Mouse (Mus musculus) MEL (cell line): ENCODE data around the gene Abtb1. TPM values are rescaled to one million over a fixed set of nuclear protein-coding genes. Genes with fewer than 3 reads are reported as not detected.

Source experiments
- DNase-seq: peaks from one replicate; pipeline ENCODE4 v3.0.0; 2011; ENCODE audit warnings: low read depth, low spot score
- H3K27ac ChIP-seq: 2 replicates; pipeline ENCODE4 v1.5.1; 2012; ENCODE audit warnings: low read depth, mild to moderate bottlenecking, control low read depth, low read length, moderate library complexity; ENCODE audit not compliant: control insufficient read depth
- H3K27me3 ChIP-seq, 2 experiments: fragments of 150-350 bp in 1 of 2; sonication (generic) in 1 of 2; 2 replicates each; pipeline ENCODE4 v1.6.1; 2012; ENCODE audit warnings: low read length in 2 of 2, mild to moderate bottlenecking in 2 of 2, improper control_type of control experiment in 1 of 2, moderate library complexity in 1 of 2; ENCODE audit not compliant: insufficient read depth in 2 of 2, control insufficient read depth in 1 of 2
- H3K36me3 ChIP-seq, 2 experiments: 2 replicates each; pipeline ENCODE4 v1.6.1; 2012 to 2014; ENCODE audit warnings: low read length in 2 of 2, improper control_type of control experiment in 1 of 2, inconsistent platforms in 1 of 2, mild to moderate bottlenecking in 1 of 2; ENCODE audit not compliant: insufficient read depth in 2 of 2, control insufficient read depth in 1 of 2
- H3K4me1 ChIP-seq, 2 experiments: fragments of 150-350 bp in 1 of 2; sonication (generic) in 1 of 2; 2 replicates each; pipeline ENCODE4 v1.6.1; 2012; ENCODE audit warnings: low read length in 2 of 2, improper control_type of control experiment in 1 of 2, mild to moderate bottlenecking in 1 of 2; ENCODE audit not compliant: insufficient read depth in 2 of 2, control insufficient read depth in 1 of 2
- H3K4me3 ChIP-seq, 2 experiments: fragments of 150-350 bp in 1 of 2; sonication (generic) in 1 of 2; 2 replicates each; pipeline ENCODE4 v1.5.1; 2012; ENCODE audit warnings: low read depth in 2 of 2, low read length in 2 of 2, mild to moderate bottlenecking in 2 of 2, moderate library complexity in 2 of 2, control low read depth in 1 of 2, improper control_type of control experiment in 1 of 2; ENCODE audit not compliant: control insufficient read depth in 1 of 2, insufficient read depth in 1 of 2
- H3K79me2 ChIP-seq: 2 replicates; pipeline ENCODE4 v1.6.1; 2012; ENCODE audit warnings: mild to moderate bottlenecking, low read length, moderate library complexity; ENCODE audit not compliant: control insufficient read depth, poor library complexity, insufficient read depth
- H3K9ac ChIP-seq: 2 replicates; pipeline ENCODE4 v1.6.1; 2012; ENCODE audit warnings: low read depth, mild to moderate bottlenecking, control low read depth, low read length, moderate library complexity; ENCODE audit not compliant: control insufficient read depth, poor library complexity, severe bottlenecking
- H3K9me3 ChIP-seq: fragments of 150-350 bp; sonication (generic); replicated peaks from 2 replicates; pipeline ENCODE4 v1.6.1; 2012; ENCODE audit warnings: mild to moderate bottlenecking, low read length, improper control_type of control experiment, moderate library complexity; ENCODE audit not compliant: insufficient read depth
- BHLHE40 ChIP-seq: IDR thresholded peaks from 2 replicates; pipeline ENCODE4 v1.6.1; 2012; ENCODE audit warnings: low read depth, mild to moderate bottlenecking, inconsistent platforms, low read length, improper control_type of control experiment, borderline replicate concordance
- CTCF ChIP-seq, 3 experiments: IDR thresholded peaks in 2 of 3; conservative IDR thresholded peaks in 1 of 3; 2 replicates each; pipeline ENCODE4 v1.5.1; 2011 to 2012; ENCODE audit warnings: low read length in 3 of 3, low read depth in 2 of 3, mild to moderate bottlenecking in 2 of 3, improper control_type of control experiment in 1 of 3, inconsistent platforms in 1 of 3, mixed read lengths in 1 of 3, moderate library complexity in 1 of 3; ENCODE audit not compliant: control insufficient read depth in 1 of 3, insufficient read depth in 1 of 3, poor library complexity in 1 of 3, severe bottlenecking in 1 of 3
- EP300 ChIP-seq, 2 experiments: IDR thresholded peaks; 2 replicates each; pipeline ENCODE4 v1.6.1; 2011; ENCODE audit warnings: improper control_type of control experiment in 2 of 2, low read length in 2 of 2, low read depth in 1 of 2, mild to moderate bottlenecking in 1 of 2
- GABPA ChIP-seq: IDR thresholded peaks from 2 replicates; pipeline ENCODE4 v1.6.1; 2012; ENCODE audit warnings: low read depth, mild to moderate bottlenecking, inconsistent platforms, low read length, improper control_type of control experiment, moderate library complexity
- GATA1 ChIP-seq: IDR thresholded peaks from 2 replicates; pipeline ENCODE4 v1.6.1; 2011; ENCODE audit warnings: low read depth, low read length, improper control_type of control experiment
- HCFC1 ChIP-seq: IDR thresholded peaks from 2 replicates; pipeline ENCODE4 v1.6.1; 2012; ENCODE audit warnings: low read depth, mild to moderate bottlenecking, inconsistent platforms, low read length, improper control_type of control experiment, moderate library complexity
- JUND ChIP-seq: IDR thresholded peaks from 2 replicates; pipeline ENCODE4 v1.6.1; 2011; ENCODE audit warnings: low read depth, mild to moderate bottlenecking, improper control_type of control experiment, low read length
- MAFK ChIP-seq: IDR thresholded peaks from 2 replicates; pipeline ENCODE4 v1.6.1; 2011; ENCODE audit warnings: low read depth, mild to moderate bottlenecking, low read length, improper control_type of control experiment, borderline replicate concordance
- MYC ChIP-seq: IDR thresholded peaks from 2 replicates; pipeline ENCODE4 v1.6.1; 2011; ENCODE audit warnings: low read depth, mild to moderate bottlenecking, low read length, improper control_type of control experiment, moderate library complexity
- POLR2AphosphoS2 ChIP-seq: IDR thresholded peaks from 2 replicates; pipeline ENCODE4 v1.6.1; 2011; ENCODE audit warnings: low read length, improper control_type of control experiment
- RCOR1 ChIP-seq: IDR thresholded peaks from 2 replicates; pipeline ENCODE4 v1.6.1; 2012; ENCODE audit warnings: low read depth, mild to moderate bottlenecking, inconsistent platforms, low read length, improper control_type of control experiment
- SMC3 ChIP-seq: IDR thresholded peaks from 2 replicates; pipeline ENCODE4 v1.6.1; 2011; ENCODE audit warnings: low read depth, low read length, improper control_type of control experiment
- TBP ChIP-seq: IDR thresholded peaks from 2 replicates; pipeline ENCODE4 v1.8.0; 2011; ENCODE audit warnings: low read depth, low read length, improper control_type of control experiment
- TCF12 ChIP-seq: IDR thresholded peaks from 2 replicates; pipeline ENCODE4 v1.6.1; 2014; ENCODE audit warnings: low read depth, mild to moderate bottlenecking, inconsistent platforms, low read length, improper control_type of control experiment, moderate library complexity
- USF2 ChIP-seq, 2 experiments: IDR thresholded peaks; 2 replicates each; pipeline ENCODE4 v1.6.1; 2011 to 2012; ENCODE audit warnings: improper control_type of control experiment in 2 of 2, low read length in 2 of 2, borderline replicate concordance in 1 of 2, inconsistent platforms in 1 of 2, low read depth in 1 of 2, mild to moderate bottlenecking in 1 of 2; ENCODE audit not compliant: insufficient read depth in 1 of 2
- ZC3H11A ChIP-seq: IDR thresholded peaks from 2 replicates; pipeline ENCODE4 v1.6.1; 2012; ENCODE audit warnings: low read depth, mild to moderate bottlenecking, inconsistent platforms, low read length, improper control_type of control experiment
- ZKSCAN1 ChIP-seq: IDR thresholded peaks from 2 replicates; pipeline ENCODE4 v1.6.1; 2012; ENCODE audit warnings: low read depth, mild to moderate bottlenecking, inconsistent platforms, low read length, improper control_type of control experiment, moderate library complexity
- ZMIZ1 ChIP-seq: IDR thresholded peaks from 2 replicates; pipeline ENCODE4 v1.6.1; 2012; ENCODE audit warnings: low read depth, mild to moderate bottlenecking, inconsistent platforms, low read length, improper control_type of control experiment, moderate library complexity
- polyA plus RNA-seq, 2 experiments: library from polyadenylated mRNA; stranded (reverse) in 1 of 2; unstranded in 1 of 2; fragments of >175 nt in 1 of 2; fragments of >200 nt in 1 of 2; gene quantifications; 2 replicates each; pipeline versions ENCODE4 v1.2.1 to v1.2.4; 2012; ENCODE audit warnings: low replicate concordance in 2 of 2, low read depth in 1 of 2; ENCODE audit not compliant: insufficient read length in 2 of 2, insufficient read depth in 1 of 2, missing spikeins in 1 of 2
- total RNA-seq: library from RNA; depleted of rRNA; stranded (reverse); fragments of 300-350 nt; gene quantifications from 2 replicates; pipeline ENCODE4 v1.2.3, GENCODE M21; 2012

Abtb1 gene
- total and polyA plus RNA-seq, 3 experiments: 7.4 to 16.9 TPM; not detected in 1

GRCm38 (mm10) chr6:88838613-88839012 is 3.2 kb downstream of the Abtb1 start:
- H3K36me3 ChIP-seq: no peaks in the 10 kb centered on the region
- H3K4me1 ChIP-seq: peaks cover 2 to 6% of the 10 kb centered on the region in 2 experiments; a peak in 2 of 4 replicates
- no peak overlapping the region for H3K27ac ChIP-seq
- DNase-seq: no peak
- H3K4me3 ChIP-seq: no peak overlapping the region
- H3K79me2 ChIP-seq: no peaks in the 10 kb centered on the region; the same call in 1 of the 2 replicates
- H3K9me3 ChIP-seq: no peaks in the 10 kb centered on the region
- TF ChIP-seq MYC (no peak), CTCF (IDR thresholded peaks at IDR 0.05 in 2 of 3, conservative IDR thresholded peaks at IDR 0.05 in 1 of 3; ENCODE audit: control insufficient read depth in 1 of 3, insufficient read depth in 1 of 3, low read depth in 2 of 3, low read length in 3 of 3, poor library complexity in 1 of 3, severe bottlenecking in 1 of 3) (no peak), GATA1 (no peak), JUND (no peak), ZKSCAN1 (no peak), POLR2AphosphoS2 (no peak)
- H3K27me3 ChIP-seq: no peaks in the 10 kb centered on the region
- H3K9ac ChIP-seq: no peak overlapping the region

GRCm38 (mm10) chr6:88837999-88838398 is 3.8 kb downstream of the Abtb1 start:
- Histone ChIP-seq H3K79me2 (no peaks in the 10 kb centered on the region; the same call in 1 of the 2 replicates), H3K27me3 (no peaks in the 10 kb centered on the region), H3K9ac (no peak overlapping the region), H3K4me1 (peaks cover 2 to 6% of the 10 kb centered on the region in 2 experiments; a peak in 3 of 4 replicates), H3K9me3 (no peaks in the 10 kb centered on the region), H3K27ac (no peak overlapping the region), H3K36me3 (no peaks in the 10 kb centered on the region), H3K4me3 (no peak overlapping the region)
- DNase-seq: no peak
- no peak for TF ChIP-seq USF2 (IDR thresholded peaks at IDR 0.05; ENCODE audit: borderline replicate concordance in 1 of 2, insufficient read depth in 1 of 2, low read depth in 1 of 2, low read length in 2 of 2)
- no peak for TF ChIP-seq ZMIZ1
- no peak for TF ChIP-seq CTCF (IDR thresholded peaks at IDR 0.05 in 2 of 3, conservative IDR thresholded peaks at IDR 0.05 in 1 of 3; ENCODE audit: control insufficient read depth in 1 of 3, insufficient read depth in 1 of 3, low read depth in 2 of 3, low read length in 3 of 3, poor library complexity in 1 of 3, severe bottlenecking in 1 of 3)
- TF ChIP-seq HCFC1: no peak
- no peak for TF ChIP-seq GABPA
- TF ChIP-seq EP300 (IDR thresholded peaks at IDR 0.05; ENCODE audit: low read depth in 1 of 2, low read length in 2 of 2): no peak
- no peak for TF ChIP-seq RCOR1
- no peak for TF ChIP-seq BHLHE40
- no peak for TF ChIP-seq TCF12
- TF ChIP-seq SMC3: no peak
- TF ChIP-seq TBP: no peak
- no peak for TF ChIP-seq MAFK
- TF ChIP-seq ZC3H11A: no peak
